Mouse (Mus musculus) A20 (cell line): Measurements from ENCODE around the gene Nod1.

Source experiments
- DNase-seq: peaks from one replicate; pipeline ENCODE4 v3.0.0-alpha.2; 2011; ENCODE audit warnings: low read depth, low spot score

Gene Nod1

DNA sequence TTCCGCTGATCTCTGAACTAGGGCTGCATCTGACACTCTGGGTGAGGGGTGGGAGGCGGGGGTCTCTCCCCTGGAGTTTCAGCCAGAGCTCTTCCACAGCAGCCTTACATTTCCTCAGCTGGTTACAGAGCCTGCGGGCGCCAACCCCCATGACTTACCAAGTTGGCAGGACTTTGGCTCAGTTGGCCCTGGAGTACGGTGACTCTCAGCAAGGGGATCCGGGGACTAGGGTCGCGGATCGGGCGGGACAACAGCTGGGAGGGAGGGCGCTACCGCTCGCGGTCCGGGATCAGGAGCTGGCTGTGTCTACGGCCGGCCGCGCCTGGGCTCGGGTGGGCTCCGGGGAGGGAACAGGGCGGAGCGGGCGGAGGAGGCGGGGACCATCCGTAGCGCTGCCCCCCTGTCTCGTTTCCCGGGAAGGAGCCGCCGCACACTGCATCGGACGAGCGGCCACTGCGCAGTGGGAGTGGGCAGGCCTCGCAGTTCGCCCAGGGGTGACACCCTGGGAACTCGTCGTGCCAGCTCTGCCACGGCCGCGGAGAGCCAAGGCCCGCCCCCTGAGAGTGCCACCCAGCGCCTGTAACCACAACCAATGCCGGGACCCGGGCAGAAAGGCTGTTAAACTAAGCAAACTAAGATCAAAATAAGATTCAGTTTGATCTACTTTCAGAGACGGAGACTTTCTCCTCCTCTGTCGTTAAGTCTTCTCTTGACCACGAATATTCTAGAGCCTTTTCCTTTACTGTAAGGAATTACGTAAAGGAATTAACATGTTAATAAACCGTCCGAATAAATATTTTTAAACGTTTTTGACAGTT lies at the start of gene Nod1:
TSS of gene Nod1 (minus strand) at position 502 of the 818 bp plus-strand sequence.
- peak; percentile 76 for DNase-seq

DNA sequence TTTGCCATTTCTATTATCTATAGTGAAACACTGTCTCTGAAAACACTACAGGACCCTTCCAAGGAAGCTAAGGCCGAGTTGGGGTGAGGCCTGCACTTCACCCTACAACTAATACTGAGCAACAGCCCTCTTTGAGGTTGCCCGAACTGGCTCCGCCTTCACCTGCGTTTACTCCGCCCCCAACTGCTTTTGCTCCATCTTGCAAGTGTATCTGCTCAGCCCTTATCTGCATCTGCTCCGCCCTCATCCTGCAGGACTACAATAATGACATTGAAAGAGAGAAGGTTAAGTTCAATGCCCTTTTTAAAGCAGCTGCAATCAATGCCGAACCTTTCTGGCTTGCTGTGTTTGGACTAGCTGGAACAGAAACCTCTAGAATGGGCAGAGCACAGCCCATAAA lies 49.4 kb upstream of the Nod1 start:
- peak; percentile 26 for DNase-seq

DNA sequence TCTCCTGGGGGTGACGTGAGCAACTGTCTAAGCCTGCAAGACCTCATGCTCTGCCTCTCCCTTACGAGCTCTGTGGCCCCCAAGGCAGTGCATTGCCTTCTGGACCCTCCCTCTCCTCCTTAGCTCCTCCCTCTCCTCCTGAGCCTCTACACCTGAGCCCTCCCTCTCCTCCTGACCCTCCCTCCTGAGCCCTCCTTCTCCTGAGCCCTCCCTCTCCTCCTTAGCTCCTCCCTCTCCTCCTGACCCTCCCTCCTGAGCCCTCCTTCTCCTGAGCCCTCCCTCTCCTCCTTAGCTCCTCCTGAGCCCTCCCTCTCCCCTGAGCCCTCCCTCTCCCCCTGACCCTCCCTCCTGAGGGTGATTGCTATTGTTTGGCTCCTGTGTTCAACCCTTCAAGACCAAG lies 46.0 kb upstream of the Nod1 start:
- no peak for DNase-seq

DNA sequence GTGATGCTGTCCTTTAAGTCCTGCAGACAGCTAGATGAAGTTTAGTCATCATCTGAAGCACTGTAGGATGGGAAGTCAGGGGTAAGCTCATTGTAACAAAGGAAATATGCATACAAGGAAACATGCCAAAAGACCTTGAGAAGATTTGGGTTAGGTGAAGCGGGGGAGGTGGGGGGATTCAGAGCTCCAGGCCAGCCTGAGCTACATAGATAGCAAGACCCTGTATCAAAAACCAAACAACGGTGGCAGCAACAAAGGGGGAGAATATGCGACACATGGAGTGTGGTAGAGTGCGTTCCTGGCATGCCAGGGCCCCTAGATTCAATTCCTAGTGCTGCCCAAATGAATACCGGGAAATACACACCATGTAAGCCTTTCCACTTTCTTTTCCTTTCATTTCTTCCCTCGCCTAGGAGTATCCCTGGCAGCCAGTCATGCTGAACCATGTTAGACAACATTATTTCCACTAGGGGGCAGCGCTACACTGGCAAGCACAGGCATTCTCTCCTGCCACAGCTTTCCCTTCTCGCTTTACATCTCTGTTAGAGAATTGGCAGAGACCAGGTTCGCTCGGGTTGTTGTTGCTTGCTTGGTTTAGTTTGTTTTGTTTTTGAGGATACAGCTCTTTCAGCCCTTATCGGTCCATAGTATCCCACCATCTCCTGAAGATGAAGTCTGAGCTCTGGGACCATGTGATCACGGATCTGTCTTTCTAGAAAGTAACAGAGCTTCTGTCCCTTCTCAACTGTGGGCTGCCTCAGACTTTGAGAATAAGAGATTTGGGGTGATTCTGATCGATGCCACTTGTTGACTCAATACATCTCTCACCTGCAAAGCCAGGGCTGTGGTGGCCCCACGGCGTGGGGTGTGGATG lies 44.5 kb upstream of the Nod1 start:
- peak; percentile 76 for DNase-seq

DNA sequence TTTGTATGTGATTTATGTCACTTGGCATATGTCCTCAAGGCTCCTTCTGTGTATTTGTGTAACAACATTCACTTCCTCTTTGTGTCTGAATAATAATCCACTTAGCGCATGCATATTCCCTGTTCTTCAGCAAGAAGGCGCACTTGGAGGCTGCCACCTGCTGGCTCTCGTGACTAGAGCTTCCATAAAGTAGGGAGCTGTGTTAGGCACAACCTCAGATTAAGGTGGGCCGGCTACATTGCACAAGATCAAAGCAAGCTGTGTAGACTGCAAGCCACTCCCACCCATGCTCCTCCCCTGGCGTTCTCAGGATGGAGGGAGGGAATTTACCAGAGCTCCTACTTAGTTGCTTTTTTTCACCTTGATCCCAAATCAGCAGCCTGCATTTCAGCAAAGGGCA lies 43.8 kb upstream of the Nod1 start:
- peak; percentile 82 for DNase-seq

DNA sequence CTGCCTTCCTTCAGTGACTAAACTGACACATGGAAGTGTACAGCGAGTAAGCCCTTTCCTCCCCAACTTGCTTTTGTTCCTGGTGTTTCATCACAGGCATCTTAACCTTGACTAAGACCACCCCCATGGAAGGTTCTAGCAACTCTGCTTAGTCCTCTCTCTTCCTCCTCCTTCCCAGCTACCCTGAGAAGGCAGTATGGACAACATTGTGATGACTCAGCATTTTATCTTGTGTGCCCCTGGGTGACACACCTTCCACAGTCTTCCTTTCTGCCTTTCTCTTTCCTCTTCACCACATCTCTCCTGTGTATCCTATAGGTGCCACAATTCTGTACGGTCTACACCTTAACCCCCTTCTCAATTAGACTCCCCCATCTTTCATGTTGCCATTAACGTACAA lies 41.8 kb upstream of the Nod1 start:
- no peak for DNase-seq

DNA sequence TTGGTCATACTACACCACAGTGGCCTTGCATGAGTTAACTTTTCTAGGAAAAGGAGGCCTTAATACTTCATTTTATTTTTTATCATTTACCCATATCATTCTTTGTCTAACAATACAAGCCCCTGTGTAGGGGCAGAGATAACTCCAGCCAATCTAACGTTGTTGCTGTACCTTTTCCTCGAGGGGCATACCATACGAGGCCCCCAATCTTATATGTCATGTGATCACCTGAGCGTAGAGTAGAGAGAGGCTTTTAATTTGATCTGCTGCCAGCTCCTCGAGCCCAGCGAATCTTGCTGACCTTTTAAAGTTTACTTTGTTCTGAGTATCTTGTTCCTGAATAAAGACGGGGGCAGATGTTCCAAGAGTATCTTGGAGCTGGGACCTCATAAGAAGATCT lies 40.1 kb upstream of the Nod1 start:
- no peak for DNase-seq

DNA sequence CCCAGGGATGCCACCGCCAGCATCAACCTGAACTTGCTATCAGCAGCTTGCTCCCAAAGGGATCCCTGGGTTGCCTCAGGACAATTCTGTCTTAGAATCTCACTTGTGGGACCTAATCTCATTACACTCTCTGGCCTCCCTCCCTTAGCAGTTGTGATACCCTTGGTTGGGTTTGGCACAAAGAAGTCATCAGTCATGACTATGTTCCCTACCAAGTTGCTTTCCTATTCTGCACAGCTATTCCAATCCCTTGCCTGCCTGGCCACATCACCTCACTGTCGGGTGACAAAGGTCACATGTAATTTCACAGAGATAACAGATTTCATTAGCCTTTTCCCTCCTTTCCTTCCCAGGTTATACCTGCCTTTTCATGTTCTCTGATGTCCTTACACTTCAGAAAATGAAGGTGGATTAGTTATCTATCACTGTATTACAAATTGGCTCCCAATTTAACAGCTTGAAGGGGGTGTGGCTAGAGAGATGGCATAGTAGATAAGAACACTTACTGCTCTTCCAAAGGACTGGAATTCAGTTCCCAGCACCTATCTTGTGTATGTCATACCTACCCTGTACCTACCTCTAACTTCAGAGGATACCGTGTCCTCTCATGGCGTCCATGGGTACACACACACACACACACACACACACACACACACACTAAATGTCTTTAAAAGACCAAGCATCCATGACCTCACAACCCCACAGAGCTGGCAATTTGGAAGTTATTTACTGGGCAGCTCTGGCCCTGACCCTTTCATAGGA lies 38.1 kb upstream of the Nod1 start:
- no peak for DNase-seq

DNA sequence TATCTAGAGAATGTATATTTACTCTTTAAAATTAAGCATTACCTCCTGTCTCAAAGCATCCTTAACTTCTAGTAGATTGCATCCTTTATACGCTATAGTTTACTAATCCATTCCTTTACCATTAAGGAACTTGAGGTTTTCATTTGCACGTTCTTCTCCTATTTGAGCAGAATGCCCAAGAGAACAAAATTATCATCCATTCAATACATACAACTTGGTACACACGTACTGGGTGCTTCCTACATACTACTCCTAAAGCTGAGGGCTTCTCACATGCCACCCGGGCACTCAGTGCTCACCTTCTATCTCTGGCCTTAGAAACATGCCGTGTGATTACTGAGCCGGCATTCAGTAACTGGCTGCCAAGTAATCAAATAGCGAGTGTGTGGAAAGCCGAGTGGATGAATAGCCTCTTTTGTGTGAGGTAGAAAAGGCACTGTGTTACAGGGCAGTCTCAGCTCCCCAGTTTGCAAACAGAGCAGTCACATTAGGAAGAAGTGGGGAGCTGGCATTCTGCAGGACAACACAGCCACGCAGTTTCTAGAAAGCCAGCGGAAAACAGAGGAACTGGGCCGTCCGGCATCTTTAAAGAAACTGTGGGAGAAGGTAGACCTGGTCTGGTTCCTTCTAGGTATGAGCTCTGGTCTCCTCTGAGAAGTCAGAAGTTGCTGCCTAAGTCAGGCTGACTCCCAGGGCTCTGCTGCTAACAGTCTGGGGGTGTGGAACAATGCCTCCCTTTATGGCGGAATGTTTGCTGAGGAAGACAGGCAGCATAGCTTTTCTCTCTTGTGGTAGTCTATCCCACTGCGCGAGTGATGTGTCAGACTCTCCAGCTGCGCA lies 37.2 kb upstream of the Nod1 start:
- DNase-seq = no peak

DNA sequence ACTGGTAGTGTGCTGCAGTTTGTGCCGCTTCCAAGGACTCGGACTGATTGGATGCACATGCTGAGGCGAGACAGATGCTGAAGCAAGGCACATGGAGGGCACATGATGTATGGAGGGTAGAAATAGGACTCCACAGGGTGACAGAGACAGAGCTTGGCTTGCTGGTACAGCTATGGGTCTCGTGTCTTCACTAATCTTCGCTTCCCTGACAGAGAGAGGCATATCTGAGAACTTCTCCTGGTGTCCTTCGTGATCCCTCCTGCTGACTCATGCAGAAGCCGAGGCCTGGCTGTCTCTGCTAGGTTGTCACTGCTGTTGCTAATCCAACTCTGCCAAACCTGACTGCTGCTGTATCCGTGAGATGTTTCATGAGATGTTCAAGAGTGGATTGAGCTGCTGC lies 36.0 kb upstream of the Nod1 start:
- DNase-seq = no peak

DNA sequence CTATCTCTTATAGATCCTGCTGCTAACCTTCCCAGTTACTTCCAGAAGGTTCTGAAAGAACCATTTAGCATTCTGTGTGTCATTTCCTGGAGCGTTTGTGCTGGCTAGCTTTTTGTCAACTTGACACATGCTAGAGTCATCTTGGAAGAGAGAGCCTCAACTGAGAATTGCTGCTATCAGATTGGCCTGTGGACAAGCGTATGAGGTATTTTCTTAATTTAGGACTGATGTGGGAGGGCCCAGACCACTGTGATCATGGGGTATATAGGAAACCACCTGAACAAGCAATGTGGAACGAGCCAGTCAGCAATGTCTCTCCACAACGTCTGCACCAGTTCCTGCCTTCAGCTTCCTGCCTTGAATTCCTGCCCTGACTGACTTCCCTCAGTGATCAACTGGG lies 31.1 kb upstream of the Nod1 start:
- no peak for DNase-seq

DNA sequence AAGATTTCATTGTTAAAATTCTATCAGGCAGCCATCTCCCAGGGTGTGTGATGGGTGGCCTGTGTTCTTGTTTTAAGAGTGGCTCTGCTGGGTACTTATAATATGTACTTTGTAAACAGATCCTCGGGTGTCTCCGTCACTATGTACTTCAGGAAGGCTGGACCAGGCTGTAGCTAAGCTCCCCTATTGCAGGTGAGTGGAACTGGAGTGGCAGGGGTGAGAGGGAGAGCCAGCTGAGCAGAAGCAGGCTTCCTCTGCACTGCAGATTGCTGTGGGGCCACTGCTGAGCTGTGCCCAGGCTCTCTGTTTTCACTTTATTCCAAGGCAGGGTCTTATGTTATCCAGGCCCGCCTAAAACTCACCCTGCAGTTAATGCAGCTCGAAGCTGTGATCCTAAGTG lies 30.0 kb upstream of the Nod1 start:
- DNase-seq = no peak

DNA sequence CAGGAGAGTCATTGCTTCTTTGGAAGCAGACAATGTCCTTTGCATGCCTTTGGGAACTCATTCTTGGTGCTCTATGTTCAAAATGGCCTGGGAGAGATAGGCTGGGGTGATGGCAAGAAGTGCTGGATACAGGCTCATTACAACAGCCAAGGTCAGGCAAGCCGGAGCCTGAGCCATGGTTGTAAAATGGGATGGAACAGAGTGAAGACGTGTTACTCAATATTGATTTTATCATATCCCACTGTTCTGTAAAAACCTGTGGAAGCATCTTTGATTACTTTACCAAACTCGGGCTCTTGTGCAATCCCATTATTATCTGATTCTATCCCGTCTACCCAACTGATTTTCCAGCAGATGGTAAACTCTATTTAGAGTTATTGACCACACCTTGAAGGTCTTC lies 28.9 kb upstream of the Nod1 start:
- DNase-seq = no peak

DNA sequence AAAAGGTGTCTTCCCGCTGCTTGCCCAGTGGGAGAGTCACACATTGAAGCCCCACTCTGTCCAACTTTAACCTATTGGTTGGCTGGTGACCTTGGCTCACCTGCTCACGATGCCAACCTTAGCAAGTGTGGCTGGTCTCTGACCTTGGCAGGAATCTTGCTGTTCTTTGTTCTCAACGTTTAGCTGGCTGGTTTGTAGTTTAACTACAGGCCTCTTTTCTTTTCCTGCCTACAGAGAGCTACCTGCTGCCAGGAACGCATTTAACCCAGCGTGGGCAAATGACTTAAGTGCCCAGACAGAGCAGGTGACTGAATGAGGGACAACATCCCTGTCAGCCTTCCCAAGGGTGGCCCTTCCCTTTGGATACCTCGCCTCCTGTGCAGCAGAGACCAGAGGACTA lies 25.3 kb upstream of the Nod1 start:
- DNase-seq = no peak

DNA sequence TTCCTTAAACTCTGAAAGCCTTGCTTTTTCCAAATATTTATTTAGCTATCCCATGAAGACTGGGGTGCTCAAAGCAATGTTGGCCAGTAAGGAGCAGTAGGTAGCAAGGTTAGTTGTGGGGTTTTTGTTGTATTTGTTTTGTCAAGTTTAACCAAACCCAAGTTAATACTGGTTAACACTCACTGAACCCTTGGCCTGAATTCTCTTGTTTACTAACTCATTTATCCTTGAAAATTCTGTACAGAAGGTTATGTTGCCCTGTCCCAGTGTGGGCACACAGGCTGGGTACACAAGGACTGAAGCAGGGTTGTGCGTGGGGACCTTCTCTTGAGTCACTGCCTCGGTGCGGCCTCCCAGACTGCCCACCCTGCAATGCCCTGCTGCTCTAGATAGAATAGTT lies 23.9 kb upstream of the Nod1 start:
- no peak for DNase-seq

DNA sequence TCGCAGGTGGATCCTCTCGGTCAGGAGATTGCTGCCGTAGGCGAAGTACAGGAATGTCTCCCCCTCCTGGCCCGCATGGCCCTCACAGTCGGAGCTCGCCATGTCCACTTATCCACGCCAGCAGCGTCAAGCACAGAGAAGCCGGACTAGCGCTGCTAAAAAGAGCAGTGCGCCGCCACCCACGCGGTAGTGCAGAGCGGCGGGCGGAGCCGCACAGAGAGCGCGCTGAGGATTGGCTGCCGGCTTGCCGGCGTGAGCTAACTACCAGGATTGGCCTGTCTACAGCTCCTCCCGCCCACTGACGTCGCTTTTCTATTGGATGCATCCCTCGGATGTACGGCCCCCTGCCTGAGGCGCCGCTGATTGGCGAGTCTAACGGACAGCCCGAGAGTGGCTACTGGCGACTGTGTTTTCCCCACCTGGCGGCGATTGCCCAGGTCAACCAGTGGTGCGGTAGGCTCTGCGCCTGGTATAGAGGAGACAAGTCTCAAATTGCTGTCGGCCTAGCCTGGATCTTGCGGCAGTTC lies 20.4 kb upstream of the Nod1 start, which contains the start of gene Ggct:
TSS of gene Ggct (minus strand) at position 217 of the 527 bp plus-strand sequence.
- peak; percentile 97 for DNase-seq

DNA sequence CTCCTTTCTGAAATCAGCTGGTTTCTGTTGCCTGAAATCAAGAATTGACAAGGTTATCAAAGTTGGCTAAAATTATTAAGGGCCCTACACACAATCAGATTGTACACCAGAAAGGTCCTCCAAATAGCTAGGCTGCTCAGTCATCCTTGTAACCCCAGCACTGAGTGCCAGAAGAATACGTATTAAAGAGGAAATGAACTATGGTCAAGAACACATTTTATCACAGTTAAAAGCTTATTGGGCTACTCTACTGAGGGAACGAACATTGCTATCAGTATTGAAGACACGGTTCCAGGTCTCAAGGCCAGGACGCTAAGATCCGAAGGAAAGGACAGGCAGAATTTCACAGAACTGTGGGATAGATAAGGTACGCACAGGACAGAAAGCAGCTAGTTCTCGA lies 19.7 kb upstream of the Nod1 start:
- DNase-seq = no peak

DNA sequence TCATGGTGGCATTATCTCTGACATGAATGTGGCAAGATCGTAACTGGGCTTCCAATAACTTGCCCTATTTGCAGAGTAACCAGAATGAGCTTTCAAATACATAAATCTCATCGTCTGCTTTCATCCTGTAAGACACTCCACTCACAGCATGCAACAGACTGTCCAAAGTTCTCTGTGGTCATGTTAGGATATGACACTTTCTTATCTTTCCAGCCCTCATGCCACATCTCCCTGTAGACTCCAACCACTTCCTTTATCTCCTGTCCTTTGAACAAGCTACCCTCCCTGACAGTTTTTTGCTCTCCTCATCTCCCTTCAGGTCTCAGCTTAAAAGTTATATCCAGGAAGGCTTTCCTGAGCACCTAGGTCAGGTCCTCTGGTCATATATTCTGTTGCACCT lies 18.8 kb upstream of the Nod1 start:
- no peak for DNase-seq

DNA sequence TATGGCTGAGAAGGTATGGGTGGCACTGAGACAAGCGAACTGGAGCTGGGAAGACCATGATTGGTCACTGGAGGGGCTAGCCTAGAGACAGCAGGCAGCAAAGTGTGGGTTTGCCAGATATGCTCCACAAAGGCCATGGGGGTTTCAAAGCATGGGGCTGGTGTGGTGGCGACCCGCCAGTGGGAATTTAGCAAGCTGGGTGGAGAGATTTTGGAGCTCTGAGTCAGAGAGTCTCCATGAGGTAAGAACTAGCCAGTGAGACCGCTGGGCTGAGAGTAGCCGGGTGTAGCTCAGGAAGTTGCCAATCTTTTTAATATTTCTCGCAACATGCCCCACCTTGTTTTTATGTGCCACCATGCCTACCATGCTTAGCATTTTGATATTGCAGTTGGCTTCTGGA lies 15.7 kb upstream of the Nod1 start:
- no peak for DNase-seq

DNA sequence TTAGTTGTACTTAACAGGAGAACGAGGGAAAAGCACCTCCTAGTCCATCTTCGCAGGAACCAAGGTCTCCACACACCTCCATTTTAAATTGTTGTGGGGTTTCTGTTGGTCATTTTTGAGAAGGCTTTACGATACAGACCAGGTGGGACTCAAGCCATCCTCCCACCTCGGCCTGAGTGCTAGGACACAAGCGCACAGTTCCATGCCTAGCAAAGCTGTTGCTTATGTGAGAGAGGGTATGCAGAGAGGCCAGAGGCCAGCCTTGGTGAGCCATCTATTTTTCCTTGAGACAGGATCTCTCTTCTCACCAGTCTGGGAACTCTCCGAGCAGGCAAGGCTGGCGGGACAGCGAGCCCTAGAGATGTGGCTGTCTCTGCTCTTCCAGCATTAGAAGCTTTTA lies 11.7 kb upstream of the Nod1 start:
- DNase-seq = no peak

DNA sequence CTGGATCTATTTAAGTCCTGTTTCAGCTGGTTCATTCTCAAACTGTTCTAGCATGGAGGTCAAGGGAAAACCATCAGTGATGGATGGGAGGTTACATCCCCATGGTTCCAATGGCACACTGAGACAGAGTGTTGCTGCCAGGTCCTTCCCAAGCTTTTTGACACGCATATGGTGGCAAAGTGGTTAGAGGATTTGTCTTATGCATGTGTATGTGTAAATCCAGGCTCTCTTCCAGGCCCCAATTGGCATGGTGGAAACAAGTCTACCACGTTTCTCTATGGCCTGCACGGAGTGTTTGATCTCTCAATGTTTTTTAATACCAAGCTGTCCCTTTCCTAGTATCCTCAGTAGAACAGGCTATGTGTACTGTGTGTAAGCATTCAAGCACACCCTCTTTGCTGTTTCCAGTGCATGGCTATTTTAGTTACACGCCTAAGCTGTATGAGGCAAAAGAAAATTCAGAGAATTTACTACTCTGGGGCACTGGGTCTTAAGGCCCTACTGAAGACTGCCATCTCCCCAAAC lies 11.2 kb upstream of the Nod1 start:
- no peak for DNase-seq
